Mouse (Mus musculus) gastrocnemius, postnatal 36 days (tissue): ENCODE measurements around the gene Aox3. TPM values are rescaled to one million over a fixed set of nuclear protein-coding genes. Genes with fewer than 3 reads are reported as not detected.

Source experiments
- total RNA-seq, 2 experiments: library from RNA; stranded (reverse); gene quantifications; 2 replicates each; pipeline ENCODE4 v1.2.3; 2021

Gene Aox3
- total RNA-seq, 2 experiments from 2014 or later: 0.12 to 0.15 TPM

Other genes with a start within 250 kb of the Aox3 start
- gene Sgo2a, start 117.2 kb upstream of the Aox3 start, total RNA-seq: under 1 TPM; 0.42 to 0.46 TPM
- gene Kctd18, start 94.2 kb upstream of the Aox3 start, total RNA-seq: 1 to 10 TPM; 4.1 to 5.3 TPM
- gene Aox1, start 83.2 kb upstream of the Aox3 start, total RNA-seq: 1 to 10 TPM; 6.4 to 6.6 TPM
- under 1 TPM; 0.05 TPM for gene Aox4, start 97.3 kb downstream of the Aox3 start, total RNA-seq
- under 1 TPM in 1 of 2 experiments, not detected in 1; 0.13 TPM for gene Aox2, start 165.2 kb downstream of the Aox3 start, total RNA-seq